Mouse (Mus musculus) E14TG2a.4 (cell line): ENCODE measurements around the gene Tmem174.

Experiments
- CTCF ChIP-seq: conservative IDR thresholded peaks from 2 replicates; pipeline ENCODE4 v1.5.1; 2014; ENCODE audit warnings: low read length
- NANOG ChIP-seq: IDR thresholded peaks from 2 replicates; pipeline ENCODE4 v1.6.1; 2014; ENCODE audit warnings: borderline replicate concordance, low read length, mixed read lengths
- POU5F1 ChIP-seq: IDR thresholded peaks from 2 replicates; pipeline ENCODE4 v1.6.1; 2014; ENCODE audit warnings: low read length, borderline replicate concordance

DNA sequence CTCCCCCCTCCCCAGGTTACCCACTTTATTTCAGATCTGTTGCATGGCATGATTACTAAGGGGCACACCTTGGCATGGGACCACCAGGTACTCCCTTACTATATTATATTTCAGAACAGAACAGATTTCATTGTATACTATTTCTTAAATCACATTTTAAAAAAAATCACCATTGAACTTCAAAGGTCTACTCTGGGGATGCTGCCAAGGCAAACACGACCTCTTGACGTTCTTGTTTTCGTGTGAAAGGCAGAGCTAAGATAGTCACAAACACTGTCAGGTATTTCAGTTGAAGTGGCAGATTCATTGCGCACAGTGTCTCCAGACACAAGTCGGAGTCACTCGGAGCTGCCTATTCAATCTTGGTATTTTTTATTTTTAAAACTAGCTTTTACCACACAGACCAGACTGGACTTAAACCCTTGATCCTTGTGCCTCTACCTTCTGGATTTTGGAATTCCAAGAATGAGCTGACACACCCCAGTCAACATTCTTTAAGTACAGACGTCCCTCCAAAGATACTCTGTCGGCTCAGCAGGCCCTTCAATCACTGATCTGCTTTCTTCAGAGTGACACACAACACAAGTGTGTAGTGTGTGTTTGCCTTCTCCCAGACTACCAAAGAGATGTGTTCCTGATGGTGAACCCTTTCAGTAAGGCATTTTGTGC is 14.2 kb downstream of the Tmem174 start:
- TF ChIP-seq CTCF (no peak), NANOG (no peak), POU5F1 (no peak)
